Mouse (Mus musculus) left cerebral cortex, postnatal 14 days (tissue): ENCODE results near the gene Creg2. TPM values are rescaled to one million over a fixed set of nuclear protein-coding genes. Genes with fewer than 3 reads are reported as not detected.
"Not testable (repeated sequence)": the region's sequence is repeated elsewhere in the genome, so short reads cannot be mapped to it uniquely, and the experiment has no call there.

Experiments used
- DNase-seq, 2 experiments: peaks; one replicate each; pipeline ENCODE4 v3.0.0; 2021 to 2022; ENCODE audit warnings: low spot score in 2 of 2, mixed read lengths in 1 of 2
- intact Hi-C: fragments of 180-260 bp; cut with DNase I; formaldehyde crosslinking; loops from one replicate; pipeline ENCODE4 v1.15.1; 2025
- total RNA-seq, 2 experiments: library from RNA; stranded (reverse); gene quantifications; 2 replicates each; pipeline ENCODE4 v1.2.3; 2021

Gene Creg2
- total RNA-seq, 2 experiments from 2014 or later, result 74.2 to 74.7 TPM

DNA sequence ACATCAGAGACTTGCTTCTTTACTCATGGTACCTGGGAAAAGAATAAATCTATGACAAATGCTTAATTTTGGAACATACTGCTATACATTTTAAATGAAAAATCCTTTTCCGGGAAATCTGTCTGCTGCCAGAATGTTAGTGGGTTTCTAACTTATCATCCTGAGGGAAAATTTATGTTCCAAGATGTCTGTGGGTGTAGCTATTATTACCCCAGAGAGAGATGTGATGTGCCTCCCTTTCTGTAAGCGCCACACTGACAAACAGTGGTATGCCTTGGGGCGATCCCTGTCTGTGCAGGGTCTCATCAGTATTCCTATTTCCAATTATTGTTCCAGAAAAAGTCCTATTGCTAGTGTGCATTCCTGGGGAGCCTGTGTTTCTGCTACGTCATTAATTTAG is 11.8 kb upstream of the Creg2 start:
- intact Hi-C loops, result no loop called here
- DNase-seq, result peak in 1 of 2 experiments; percentile 36

- DNase-seq, result no peak
- intact Hi-C loops, result no loop called here
These were observed 5.8 kb upstream of the Creg2 start for GRCm38 (mm10) chr1:39656976-39657529.

DNA sequence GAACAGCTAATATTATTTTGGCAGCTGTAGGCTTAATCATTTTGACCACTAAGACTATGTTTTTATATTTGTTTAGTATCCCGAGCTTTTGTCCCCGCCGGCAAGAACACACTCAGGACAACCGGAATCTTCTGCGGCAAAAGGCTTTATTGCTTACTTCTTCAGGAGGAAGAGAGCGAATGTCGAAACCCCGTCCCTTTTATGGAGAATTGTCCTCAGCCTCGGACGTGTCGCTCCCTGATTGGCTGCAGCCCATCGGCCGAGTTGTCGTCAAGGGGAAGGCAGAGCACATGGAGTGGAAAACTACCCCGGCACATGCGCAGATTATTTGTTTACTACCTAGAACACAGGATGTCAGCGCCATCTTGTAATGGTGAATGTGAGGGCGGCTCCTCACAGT is 3.6 kb upstream of the Creg2 start:
- not testable (repeated sequence) for DNase-seq
- intact Hi-C loops, result loop anchor here (5.0 kb wide), 3 partner anchors 38 to 93 kb away; partner anchors contain the start of gene Rnf149

DNA sequence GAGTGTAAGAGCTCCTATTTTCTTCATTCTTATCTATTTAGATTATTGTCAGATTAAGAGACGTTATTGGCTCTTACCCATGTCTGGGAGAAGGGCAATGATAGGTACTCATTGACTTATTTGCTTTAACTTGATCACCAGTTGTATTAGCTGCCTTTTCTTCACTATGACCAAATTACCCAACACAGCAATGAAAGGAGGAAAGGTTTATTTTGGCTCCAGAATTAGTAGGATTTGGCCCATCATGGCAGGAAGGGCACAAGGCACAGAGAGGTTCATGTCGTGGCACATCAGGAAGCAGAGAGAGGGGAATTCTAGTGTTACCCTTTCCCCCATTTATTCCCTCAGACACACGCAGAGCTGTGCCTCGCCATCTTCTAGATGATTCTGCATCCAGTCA is 1.8 kb upstream of the Creg2 start:
- DNase-seq, result no peak
- intact Hi-C loops, result loop anchor here (5.0 kb wide), 3 partner anchors 36 to 91 kb away; partner anchors contain the start of gene Rnf149

- intact Hi-C loops, result loop anchor here (5.0 kb wide), 3 partner anchors 33 to 88 kb away; partner anchors contain the start of gene Rnf149
- peak; percentile 64 to 80 for DNase-seq
These were observed 636 bp downstream of the Creg2 start for GRCm38 (mm10) chr1:39650435-39651240.

DNA sequence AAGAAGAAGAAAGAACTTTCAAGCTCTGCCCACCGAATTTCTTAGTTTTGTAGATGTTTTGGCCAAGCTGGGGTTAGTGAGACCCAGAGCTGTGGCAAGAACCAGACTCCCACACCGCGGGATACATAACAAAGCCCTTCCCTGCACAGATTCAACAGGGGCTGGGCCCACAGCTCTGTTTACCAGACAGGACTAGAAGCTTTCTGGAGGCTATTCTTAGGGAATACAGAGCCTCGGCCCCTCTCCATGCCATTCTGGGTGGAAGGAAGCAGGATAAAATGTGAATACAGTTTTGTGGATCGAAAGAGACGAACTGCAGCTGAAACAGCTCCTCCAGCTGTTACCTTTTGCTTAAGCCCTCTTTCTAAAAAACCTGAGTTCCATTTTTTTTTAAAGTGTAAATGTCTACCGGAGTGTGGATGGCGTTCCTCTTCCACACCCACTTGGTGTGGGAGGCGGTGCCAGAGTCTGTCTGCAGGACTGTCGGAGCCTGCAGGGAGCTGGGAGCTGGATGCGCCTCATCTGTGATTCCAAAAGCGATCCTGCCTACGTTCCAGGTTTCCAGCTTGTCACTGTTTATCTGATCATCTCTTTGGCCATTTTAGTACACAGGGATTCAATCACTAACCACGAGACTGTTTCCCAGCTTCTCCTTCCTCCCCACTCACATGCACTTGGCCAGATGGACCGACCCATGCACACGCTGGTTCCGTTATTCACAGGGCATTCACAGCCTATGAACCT is 1.4 kb downstream of the Creg2 start:
- DNase-seq, result peak; percentile 72 to 74
- intact Hi-C loops, result loop anchor here (5.0 kb wide), 3 partner anchors 33 to 88 kb away; partner anchors contain the start of gene Rnf149

GRCm38 (mm10) chr1:39648584-39648983 is 2.7 kb downstream of the Creg2 start:
- intact Hi-C loops, result no loop called here
- DNase-seq, result no peak

DNA sequence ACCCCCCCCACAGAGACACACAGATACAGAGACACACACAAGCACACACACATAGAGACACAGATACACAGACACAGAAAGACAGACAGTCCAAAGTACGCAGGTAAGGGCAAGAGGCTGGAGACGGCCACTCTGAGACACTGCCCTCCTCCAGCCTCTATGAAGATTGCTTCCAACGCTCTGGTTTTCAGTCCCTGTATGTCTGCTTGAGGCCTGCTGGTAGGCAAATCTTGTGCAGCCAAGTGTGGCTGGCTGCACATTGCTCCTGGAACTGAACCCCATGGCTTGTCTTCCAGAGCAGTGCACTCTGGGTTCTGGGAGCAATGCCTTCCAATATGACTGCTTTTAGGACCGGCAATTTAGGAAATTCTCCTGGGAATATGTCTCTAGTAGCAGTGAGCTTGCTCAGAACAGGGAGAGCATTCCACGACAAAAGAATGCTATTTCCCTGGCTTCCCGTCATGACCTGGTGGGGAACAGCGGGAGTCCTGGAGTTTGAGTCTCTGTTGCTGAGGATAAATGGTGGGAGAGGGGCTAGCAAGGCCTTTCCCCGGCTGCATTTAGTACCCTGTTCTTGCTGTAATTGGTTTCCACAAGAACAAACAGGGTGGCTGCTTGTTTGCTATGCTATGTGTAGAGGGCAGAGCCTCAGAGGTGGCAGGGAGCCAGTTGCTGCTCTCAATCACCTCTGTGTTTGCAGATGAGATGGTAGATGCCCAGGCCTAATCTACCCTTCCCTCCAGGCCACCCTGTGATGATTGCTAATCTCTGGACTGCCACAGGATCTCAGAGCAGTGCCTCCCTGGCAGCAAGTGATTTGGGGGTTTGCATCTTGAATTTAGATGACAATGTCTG is 5.1 kb downstream of the Creg2 start:
- DNase-seq, result peak; percentile 26 to 44
- intact Hi-C loops, result no loop called here

DNA sequence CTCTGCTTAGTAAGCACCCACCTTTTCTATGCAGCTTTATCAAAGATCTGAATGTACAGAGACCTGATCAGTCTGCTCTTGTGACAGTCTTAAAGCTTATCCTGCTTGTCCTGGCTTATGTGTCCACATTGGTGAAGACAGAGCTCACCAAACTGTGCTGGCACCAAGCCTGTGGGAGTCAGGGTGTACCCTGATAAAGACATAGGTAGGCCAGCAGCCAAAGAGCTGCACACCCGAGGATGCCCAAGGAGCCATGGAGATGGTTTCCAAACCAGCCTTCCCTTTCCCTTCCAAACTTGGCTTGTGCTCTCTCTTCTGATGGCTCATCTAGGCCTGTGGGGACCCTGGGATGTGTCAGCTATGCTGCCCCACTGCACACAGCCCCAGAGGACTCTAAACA is 6.9 kb downstream of the Creg2 start:
- DNase-seq, result no peak
- intact Hi-C loops, result no loop called here

DNA sequence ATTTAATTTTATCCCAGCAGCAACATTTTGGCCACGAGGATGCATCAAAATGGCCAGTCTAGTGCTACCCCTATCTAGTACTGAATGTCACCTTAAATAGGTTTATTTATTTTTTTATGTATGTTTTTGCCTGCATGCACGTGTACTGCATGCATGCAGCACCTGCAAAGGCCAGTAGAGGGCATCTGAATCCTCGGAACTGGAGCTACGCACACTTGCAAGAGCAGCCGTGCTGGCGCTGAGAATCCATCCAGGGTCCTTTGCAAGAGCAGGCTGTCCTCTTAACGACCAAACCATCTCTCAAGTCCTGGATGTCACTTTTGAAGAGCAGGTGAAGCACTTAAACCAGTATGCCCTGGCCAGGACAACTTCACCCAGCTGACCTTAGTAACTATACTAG is 9.6 kb downstream of the Creg2 start:
- intact Hi-C loops, result no loop called here
- no peak for DNase-seq

GRCm38 (mm10) chr1:39637139-39637538 is 14.1 kb downstream of the Creg2 start:
- peak; percentile 27 to 61 for DNase-seq

DNA sequence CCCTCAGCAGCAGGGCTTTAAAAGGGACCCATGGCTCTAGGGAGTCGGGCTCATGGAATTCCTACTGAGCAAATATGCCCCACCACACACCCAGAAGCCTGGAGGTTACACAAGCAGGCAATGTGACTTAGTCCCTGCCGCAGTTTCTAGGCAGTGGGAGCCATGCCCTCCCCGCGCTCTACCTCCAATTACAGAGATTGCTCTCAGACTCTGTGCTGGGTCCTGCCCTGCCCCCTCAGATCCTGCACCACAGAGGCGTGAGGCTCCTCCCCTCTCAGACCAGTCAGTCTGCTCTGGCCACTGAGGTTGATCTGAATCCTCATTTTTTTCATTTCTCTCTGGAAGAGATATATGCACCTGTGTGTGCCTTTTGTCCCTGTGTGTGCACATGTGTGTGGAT is 14.6 kb downstream of the Creg2 start:
- no peak for DNase-seq
- intact Hi-C loops, result no loop called here

More at GRCm38 (mm10) chr1:39637139-39637538, 14.1 kb downstream of the Creg2 start:
- intact Hi-C loops, result no loop called here

DNA sequence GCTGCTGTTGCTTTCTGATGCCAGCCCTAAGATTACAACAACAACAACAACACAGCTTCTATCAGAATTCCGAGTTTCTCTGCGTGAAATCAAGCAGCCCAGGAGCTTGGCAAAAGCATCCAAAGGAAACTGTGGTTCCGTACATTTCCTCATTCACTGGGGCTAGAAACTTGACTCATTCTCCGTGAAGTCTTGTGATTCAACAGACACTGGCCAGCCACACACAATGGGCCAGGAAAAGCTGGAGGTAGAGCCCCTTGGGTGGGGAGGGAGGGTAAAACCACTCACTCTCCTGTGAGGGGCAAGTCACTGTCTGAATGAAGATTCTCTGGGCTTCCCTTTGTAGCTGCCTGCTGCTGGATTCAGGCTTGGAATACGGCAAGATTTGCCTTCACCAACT is 15.1 kb downstream of the Creg2 start:
- no peak for DNase-seq
- intact Hi-C loops, result no loop called here

- DNase-seq, result no peak
- intact Hi-C loops, result no loop called here
These were observed 22.7 kb downstream of the Creg2 start for GRCm38 (mm10) chr1:39628606-39629005.

- no peak for DNase-seq
These were observed 25.8 kb downstream of the Creg2 start for GRCm38 (mm10) chr1:39625491-39625890.

GRCm38 (mm10) chr1:39623729-39624128 is 27.5 kb downstream of the Creg2 start:
- intact Hi-C loops, result no loop called here

More at GRCm38 (mm10) chr1:39625491-39625890, 25.8 kb downstream of the Creg2 start:
- intact Hi-C loops, result no loop called here

GRCm38 (mm10) chr1:39623106-39623505 is 28.2 kb downstream of the Creg2 start:
- DNase-seq, result no peak
- intact Hi-C loops, result no loop called here

More at GRCm38 (mm10) chr1:39623729-39624128, 27.5 kb downstream of the Creg2 start:
- DNase-seq, result no peak

- no peak for DNase-seq
- intact Hi-C loops, result loop anchor here (5.0 kb wide), 1 partner anchor 34 kb away; the partner anchor contains the start of gene Creg2
These were observed 32.8 kb downstream of the Creg2 start for GRCm38 (mm10) chr1:39618524-39618923.

- intact Hi-C loops, result loop anchor here (5.0 kb wide), 1 partner anchor 37 kb away; the partner anchor contains the start of gene Creg2
- no peak for DNase-seq
These were observed 35.7 kb downstream of the Creg2 start for GRCm38 (mm10) chr1:39615526-39615925.
